Mouse (Mus musculus) heart, adult 18-20 months (tissue): ENCODE results near the gene Tuft1. TPM values are rescaled to one million over a fixed set of nuclear protein-coding genes. Genes with fewer than 3 reads are reported as not detected.
A peak's percentile ranks its signal among the peaks of the same experiment; 100 is the strongest.

ENCODE experiments used
- DNase-seq, 2 experiments: peaks; one replicate each; pipeline ENCODE4 v3.0.0; 2021 to 2022; ENCODE audit warnings: mixed read lengths in 1 of 2
- total RNA-seq, 2 experiments: library from RNA; stranded (reverse); gene quantifications; 2 replicates each; pipeline ENCODE4 v1.2.3; 2021

The Tuft1 gene
- total RNA-seq, 2 experiments from 2014 or later = 3.0 to 3.5 TPM

- DNase-seq = no peak
Observed at GRCm38 (mm10) chr3:94595871-94596287, 62.8 kb downstream of the Tuft1 start.

DNA sequence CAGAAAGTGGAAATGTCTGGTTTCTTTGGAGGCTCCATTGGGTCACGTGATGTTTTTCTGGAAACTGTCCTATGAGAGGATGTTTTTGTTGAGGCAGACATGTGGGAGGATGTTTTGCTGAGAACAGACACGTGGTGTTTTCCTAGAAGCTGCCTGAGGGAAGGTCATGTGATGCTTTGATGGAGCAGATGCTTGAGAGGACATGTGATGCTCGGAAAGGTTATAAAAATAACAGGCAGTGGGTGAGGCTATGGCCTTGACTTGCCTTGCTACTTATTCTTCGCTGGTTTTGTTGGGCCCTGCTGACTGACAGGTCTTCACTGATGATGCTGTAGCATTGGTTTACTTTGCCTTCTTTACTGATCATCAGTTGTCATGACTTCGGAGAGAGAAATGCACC is 67.6 kb downstream of the Tuft1 start:
- no peak for DNase-seq

DNA sequence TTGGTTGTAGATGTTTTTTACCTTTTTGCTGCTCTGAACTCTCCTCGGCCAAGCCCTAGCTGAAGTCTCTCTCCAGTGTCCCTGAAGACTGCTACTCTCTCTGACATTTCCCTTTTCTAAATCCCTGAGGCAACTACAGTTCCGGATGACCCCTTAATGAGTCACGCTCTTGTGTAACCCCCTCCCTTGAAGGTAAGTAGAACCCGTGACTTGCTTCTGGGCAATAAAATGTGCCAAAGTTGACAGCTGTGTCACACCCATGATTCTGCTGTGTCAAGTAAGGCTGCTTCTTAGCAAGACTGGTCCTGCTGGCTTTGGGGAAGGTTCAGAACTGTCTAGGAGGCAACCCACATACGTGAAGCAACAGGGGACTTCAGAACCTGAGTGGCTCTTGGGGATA is 70.7 kb downstream of the Tuft1 start:
- DNase-seq = no peak

GRCm38 (mm10) chr3:94582944-94583343 is 75.7 kb downstream of the Tuft1 start:
- DNase-seq = no peak

DNA sequence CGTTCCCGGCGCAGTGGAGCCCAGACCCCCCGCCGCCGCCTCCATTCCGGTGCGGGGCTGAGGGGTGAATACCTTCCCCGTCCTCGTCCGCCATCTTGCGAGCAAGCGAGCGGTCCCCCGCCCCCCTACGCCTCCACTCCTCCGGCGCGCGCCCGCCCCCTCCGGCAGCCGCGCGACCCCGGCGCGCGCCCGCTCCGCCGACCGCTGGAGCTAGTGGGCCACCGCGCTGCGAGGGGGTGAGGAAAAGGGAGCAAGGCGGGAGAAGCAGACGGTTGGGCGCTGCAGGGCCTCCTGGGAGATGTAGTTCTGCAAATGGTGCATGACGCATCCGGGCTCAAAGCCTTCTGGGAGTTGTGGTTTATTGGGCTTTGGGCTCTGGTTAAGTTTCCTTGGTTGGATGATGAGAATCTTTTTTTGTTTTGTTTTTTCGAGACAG is 76.2 kb downstream of the Tuft1 start, which contains the start of gene Snx27:
Gene Snx27, minus strand, starts transcription at position 261 of the 436 bp plus-strand sequence.
- DNase-seq = peak; percentile 93 to 94

GRCm38 (mm10) chr3:94581793-94582455 is 76.7 kb downstream of the Tuft1 start:
- no peak for DNase-seq

GRCm38 (mm10) chr3:94581138-94581780 is 77.4 kb downstream of the Tuft1 start:
- DNase-seq = peak in 1 of 2 experiments; percentile 26

DNA sequence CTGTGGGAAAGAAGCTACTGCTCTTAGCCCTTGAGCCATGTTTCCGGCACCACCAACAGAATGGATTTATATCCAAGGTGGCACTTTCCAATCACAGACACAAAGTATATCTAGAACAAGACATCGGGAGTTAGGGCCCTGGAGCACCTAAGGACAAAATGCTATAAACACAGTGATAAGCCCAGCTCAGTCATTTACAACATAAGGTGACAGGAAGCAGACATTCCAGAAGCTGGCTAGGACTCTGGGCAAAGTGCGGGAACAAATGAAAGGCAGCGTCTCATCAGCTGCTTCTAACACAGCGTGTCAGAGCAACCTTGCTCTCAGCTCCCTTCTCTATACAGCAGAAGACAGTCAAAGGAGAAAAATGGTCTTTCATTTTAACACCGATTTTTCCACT is 84.2 kb downstream of the Tuft1 start:
- no peak for DNase-seq

DNA sequence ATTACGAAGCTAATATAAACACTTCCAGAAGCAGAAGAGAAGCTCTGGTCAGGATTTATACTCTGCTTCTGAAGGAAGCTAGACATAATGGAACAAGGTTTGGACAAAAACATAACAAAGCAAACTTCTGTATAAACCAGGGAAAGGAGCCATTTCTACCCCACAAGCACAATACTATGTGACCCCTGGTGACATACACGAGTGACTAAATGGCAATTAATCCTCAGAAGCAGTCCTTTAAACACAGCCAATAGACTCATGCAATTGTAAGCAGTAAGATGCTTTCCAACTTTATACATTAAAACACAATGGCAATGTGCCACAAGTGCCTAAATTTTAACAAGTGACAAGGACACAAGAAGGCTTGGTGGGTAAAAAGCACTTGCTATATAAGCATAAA is 91.4 kb downstream of the Tuft1 start:
- DNase-seq = no peak

GRCm38 (mm10) chr3:94565557-94565956 is 93.1 kb downstream of the Tuft1 start:
- DNase-seq = no peak

DNA sequence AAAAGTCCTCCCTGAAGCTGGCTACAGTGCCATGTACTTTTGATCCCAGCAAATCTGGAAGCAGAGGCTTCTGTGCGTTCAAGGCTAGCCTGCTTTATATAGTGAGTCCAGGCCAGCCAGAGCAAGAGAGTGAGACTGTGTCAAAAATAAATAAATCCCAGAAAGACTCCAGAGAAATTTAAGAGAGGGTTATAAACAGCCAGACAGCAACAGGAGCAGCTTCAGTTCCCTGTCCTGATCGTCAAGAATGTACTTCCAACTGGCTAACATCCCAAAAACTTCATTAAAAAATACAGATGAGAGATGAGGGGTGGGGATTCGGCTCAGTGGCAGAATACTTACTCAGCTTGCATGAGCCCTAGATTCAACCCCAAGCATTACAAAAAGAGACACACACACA is 93.5 kb downstream of the Tuft1 start:
- no peak for DNase-seq

GRCm38 (mm10) chr3:94564356-94565010 is 94.2 kb downstream of the Tuft1 start:
- DNase-seq = no peak

- no peak for DNase-seq
Observed at GRCm38 (mm10) chr3:94563163-94563562, 95.5 kb downstream of the Tuft1 start.

Other genes starting within 250 kb of the Tuft1 start
- 1 to 10 TPM; 4.4 to 6.1 TPM for gene Tdrkh, start 245.6 kb downstream of the Tuft1 start, total RNA-seq
- gene Mrpl9, start 215.6 kb downstream of the Tuft1 start, total RNA-seq = 10 to 100 TPM; 66.2 to 74.9 TPM
- not detected for gene Oaz3, start 215.0 kb downstream of the Tuft1 start, total RNA-seq
- gene Celf3, start 180.6 kb downstream of the Tuft1 start, total RNA-seq = not detected
- 1 to 10 TPM; 1.8 to 2.2 TPM for gene Riiad1, start 178.5 kb downstream of the Tuft1 start, total RNA-seq
- 10 to 100 TPM; 28.3 to 29.0 TPM for gene Snx27, start 76.2 kb downstream of the Tuft1 start, total RNA-seq
- gene Gm10972, start 15.8 kb downstream of the Tuft1 start, total RNA-seq = not detected
- gene Selenbp2, start 34.7 kb upstream of the Tuft1 start, total RNA-seq = 10 to 100 TPM; 10.9 TPM
- gene Cgn, start 127.6 kb upstream of the Tuft1 start, total RNA-seq = under 1 TPM; 0.37 to 0.85 TPM
- gene Pogz, start 178.7 kb upstream of the Tuft1 start, total RNA-seq = 10 to 100 TPM; 12.9 to 20.2 TPM
- 100 to 1,000 TPM; 223 to 258 TPM for gene Psmb4, start 228.1 kb upstream of the Tuft1 start, total RNA-seq